Mouse (Mus musculus) olfactory bulb, adult 2 months (tissue): ENCODE measurements at regions not wholly inside any gene's neighbourhood (a gene's known extent, or its start where the extent isn't known, plus 50 kb on each side); places are given as distances from the start of the nearest gene placed in this dataset.

ENCODE experiments used
- H3K27ac ChIP-seq: fragments of 200-500 bp; 2 replicates; pipeline ENCODE4 v1.5.1; 2012; ENCODE audit warnings: low read depth, low read length; ENCODE audit not compliant: insufficient read depth
- H3K4me1 ChIP-seq: fragments of 200-500 bp; 2 replicates; pipeline ENCODE4 v1.6.1; 2012; ENCODE audit warnings: low read length; ENCODE audit not compliant: control insufficient read depth, insufficient read depth
- H3K4me3 ChIP-seq: fragments of 200-500 bp; 2 replicates; pipeline ENCODE4 v1.5.1; 2012; ENCODE audit warnings: mild to moderate bottlenecking, low read depth, low read length, moderate library complexity; ENCODE audit not compliant: insufficient read depth
- CTCF ChIP-seq: fragments of 200-500 bp; IDR thresholded peaks from 2 replicates; pipeline ENCODE4 v1.5.1; 2012; ENCODE audit warnings: low read depth, mild to moderate bottlenecking, low read length, moderate library complexity; ENCODE audit not compliant: insufficient read depth
- POLR2A ChIP-seq: fragments of 200-500 bp; IDR thresholded peaks from 2 replicates; pipeline ENCODE4 v1.6.1; 2012; ENCODE audit warnings: mild to moderate bottlenecking, low read depth, low read length, moderate library complexity; ENCODE audit not compliant: insufficient read depth
- WGBS: fragments of 180-500 bp; shearing (Covaris S2); methylation state at CpG from one replicate; pipeline ENCODE4 v1.1.7; 2018; 5-methylcytosine and 5-hydroxymethylcytosine counted together

DNA sequence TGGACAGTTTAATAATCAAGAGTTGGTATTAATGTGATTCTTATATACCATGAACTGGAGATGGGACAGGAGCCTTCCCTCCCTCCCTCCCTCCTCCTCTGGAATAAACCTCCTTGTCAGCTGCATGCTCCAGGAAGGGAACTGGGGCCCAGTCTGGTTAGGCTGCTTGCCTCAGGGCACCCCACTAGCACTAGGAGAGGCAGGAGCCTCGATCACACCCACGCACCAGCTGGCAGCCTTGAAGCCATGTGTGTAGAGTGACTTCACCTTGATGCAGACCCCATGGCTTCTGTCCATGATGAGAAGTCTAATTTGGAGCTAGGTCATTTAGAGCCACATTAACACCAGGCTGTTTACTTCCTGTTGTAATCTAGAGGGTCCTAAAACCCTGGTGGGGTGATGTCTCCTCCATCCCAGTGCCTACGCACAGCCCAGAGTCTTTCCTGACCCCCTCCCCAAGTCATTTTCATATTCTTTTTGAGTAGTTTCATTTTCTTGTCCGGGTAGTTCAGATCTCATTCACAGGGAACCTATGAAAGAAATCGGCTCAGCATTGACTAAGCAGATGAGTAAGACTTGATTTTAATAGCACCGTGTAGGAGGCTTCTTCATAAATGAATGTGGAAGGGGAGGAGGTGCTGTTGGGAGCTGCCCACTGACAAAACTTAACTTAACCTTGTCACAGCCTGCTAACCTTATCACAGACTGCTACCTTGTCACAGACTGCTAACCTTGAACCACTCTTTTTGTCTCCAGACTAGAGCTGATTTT is 125.6 kb upstream of the Spdye4c start:
- WGBS, result 62% methylated on average over 6 of the region's 6 CpGs
- Histone ChIP-seq H3K27ac (no peak overlapping the region), H3K4me1 (peaks cover 7% of the 10 kb centered on the region), H3K4me3 (no peak overlapping the region)
- no peak for TF ChIP-seq POLR2A

DNA sequence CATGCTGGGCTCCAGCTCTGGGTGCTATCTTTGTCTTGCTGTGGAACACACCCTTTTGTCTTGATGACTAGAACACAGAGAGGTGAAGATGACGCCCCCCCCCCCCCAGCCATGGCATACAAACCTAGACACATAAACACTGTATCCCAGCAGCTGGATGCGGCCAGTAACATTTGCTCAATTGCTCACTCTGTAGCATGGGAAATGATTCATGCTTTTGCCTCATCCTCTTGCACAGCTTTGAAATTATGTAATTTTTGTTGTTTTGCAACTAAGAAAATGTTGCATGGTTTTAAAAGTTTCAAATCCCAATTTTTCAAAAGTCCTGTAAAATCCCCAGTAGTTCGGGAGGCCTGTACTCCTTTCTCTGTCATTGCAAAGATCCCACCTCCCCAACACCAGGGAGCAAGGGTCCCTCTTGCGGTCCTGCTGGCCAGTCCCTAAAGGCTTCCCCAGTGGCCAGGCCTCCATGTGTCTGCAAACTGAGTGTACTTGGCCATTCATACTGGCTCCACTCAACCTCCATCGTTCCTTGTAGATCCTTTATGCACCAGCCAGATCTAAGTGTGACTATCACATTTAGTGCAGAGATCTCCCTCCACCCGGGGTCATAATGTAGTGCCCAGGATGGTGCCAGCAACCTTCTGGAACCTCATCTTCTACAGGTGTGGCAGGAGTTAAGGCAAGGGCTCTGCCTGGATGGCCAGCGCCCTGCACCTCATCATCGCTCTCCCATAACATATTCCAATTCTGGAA is 123.3 kb upstream of the Spdye4c start:
- Histone ChIP-seq H3K4me1 (peaks cover 7% of the 10 kb centered on the region), H3K27ac (no peak overlapping the region), H3K4me3 (no peak overlapping the region)
- 87% methylated on average over 8 of the region's 8 CpGs for WGBS
- no peak for TF ChIP-seq POLR2A
- TF ChIP-seq CTCF, result no peak

DNA sequence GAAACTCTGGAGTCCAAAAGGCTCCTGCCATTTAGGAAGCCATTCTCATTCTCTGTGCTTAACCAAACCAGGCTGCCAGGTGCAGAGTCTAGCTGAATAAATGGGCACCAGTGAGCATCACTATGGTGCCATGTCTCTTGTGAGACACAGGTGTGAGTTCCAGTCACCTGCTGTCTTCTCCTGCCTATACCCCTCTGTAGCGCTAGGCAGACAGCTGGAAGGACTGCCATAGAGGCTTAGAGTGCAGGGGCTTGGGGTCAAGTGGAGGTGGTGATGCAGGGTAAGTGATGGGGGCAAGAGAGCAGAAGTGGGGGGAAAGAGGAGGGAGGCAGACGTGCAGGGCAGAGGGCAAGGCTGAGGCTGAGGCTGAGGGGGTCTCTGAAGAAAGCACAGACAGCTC is 122.7 kb upstream of the Spdye4c start:
- Histone ChIP-seq H3K4me3 (no peak overlapping the region), H3K27ac (no peak overlapping the region), H3K4me1 (peaks cover 7% of the 10 kb centered on the region)
- TF ChIP-seq POLR2A (no peak), CTCF (no peak)
- WGBS, result 86% methylated on average over 2 of the region's 2 CpGs

DNA sequence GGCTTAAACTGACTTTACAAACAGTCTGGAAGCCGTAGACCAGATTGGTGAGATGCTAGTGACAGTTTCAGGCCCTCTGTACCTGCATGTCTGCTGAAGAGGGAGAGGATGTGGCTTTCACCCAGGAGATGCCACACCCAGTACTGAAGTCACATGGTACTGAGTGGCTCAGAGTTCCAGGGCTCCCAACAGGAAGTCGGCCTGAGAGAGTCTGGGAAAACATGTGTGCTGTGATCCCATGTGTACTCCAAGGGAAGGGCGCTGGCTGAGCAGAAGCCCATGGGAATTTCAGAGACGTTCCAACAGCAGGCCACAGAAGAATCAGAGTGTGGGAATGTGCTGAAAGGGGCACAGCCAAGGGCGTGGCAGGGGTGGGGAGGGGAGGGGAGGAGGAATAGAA is 120.7 kb upstream of the Spdye4c start:
- Histone ChIP-seq H3K4me3 (no peak overlapping the region), H3K4me1 (peaks cover 4% of the 10 kb centered on the region), H3K27ac (no peak overlapping the region)
- WGBS, result 59% methylated on average over 5 of the region's 5 CpGs
- TF ChIP-seq POLR2A (no peak), CTCF (no peak)

DNA sequence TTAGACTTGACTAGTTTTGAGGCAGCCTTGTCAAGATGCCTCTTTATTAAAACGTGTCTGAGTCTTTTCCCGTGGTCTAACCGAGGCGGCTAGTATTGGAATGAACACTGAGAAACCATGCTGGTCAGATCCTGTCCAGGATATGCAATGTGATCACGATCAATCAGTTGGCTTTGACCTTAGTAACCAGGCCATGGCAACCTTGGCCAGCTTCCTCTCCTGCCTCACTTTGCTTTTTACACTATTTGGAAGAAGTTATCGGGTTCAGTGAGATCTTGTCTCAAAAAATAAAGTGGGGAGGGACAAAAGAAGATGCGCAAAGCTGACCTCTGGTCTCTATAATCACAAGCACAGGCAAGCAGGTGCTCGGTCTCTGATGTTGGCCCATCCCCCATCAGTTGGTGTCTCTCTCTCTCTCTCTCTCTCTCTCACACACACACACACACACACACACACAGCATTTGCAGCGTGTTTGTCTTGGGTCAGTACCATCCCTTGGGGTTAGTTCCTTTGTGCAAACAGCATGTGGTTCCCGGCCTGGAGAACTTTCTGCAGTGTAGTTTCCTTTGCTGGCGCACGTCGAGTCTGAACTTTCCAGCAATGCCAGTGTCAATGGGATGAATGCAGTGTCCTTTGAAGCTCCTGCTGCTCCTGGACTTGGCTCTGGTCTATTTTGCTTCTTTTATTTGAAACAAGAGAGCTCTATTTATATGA is 117.6 kb upstream of the Spdye4c start:
- 75% methylated on average over 13 of the region's 13 CpGs for WGBS
- Histone ChIP-seq H3K4me3 (no peak overlapping the region), H3K27ac (no peak overlapping the region), H3K4me1 (no peaks in the 10 kb centered on the region)
- TF ChIP-seq CTCF (no peak), POLR2A (no peak)

DNA sequence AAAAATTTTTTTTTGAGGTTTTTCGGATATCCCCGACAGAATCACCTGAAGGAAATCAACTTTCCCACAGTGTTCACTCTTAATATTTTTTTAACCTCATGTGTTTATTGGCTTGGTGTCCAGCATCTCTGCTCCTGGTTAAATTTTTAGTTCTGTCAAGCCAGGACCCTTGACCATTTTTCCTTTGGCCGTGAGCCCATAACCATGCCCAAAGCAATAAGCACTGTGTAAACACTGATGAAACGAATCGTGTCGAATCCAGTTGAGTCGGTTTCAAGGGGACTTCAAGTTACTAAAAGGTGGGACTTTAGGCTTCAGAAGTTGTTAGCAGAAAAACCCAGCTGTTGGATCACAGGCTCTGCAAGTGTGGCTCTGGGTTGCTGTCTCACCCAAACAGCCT is 117.0 kb upstream of the Spdye4c start:
- Histone ChIP-seq H3K27ac (no peak overlapping the region), H3K4me3 (no peak overlapping the region), H3K4me1 (no peaks in the 10 kb centered on the region)
- 65% methylated on average over 7 of the region's 7 CpGs for WGBS
- TF ChIP-seq CTCF, result no peak

DNA sequence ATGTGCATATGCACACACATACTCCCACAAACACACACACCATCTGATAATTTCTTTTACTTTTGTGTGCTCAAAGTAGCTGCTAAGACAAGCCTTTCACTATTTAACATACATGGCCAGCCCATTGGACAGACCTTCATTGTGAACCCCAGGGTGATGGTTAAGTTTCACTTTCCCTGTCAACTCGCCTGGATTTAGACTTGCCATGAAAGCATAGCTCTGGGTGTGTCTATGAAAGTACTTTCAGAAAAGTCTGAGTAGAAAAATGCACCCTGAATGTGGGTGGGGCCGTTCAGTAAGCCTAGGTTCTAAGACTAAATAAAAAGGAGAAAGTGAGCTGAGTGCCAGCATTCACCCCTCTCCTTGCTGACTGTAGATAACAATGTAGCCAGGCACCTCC is 113.8 kb upstream of the Spdye4c start:
- Histone ChIP-seq H3K27ac (no peak overlapping the region), H3K4me1 (no peaks in the 10 kb centered on the region), H3K4me3 (no peak overlapping the region)
- TF ChIP-seq POLR2A (no peak), CTCF (no peak)
- WGBS, result 62% methylated on average over 2 of the region's 2 CpGs

DNA sequence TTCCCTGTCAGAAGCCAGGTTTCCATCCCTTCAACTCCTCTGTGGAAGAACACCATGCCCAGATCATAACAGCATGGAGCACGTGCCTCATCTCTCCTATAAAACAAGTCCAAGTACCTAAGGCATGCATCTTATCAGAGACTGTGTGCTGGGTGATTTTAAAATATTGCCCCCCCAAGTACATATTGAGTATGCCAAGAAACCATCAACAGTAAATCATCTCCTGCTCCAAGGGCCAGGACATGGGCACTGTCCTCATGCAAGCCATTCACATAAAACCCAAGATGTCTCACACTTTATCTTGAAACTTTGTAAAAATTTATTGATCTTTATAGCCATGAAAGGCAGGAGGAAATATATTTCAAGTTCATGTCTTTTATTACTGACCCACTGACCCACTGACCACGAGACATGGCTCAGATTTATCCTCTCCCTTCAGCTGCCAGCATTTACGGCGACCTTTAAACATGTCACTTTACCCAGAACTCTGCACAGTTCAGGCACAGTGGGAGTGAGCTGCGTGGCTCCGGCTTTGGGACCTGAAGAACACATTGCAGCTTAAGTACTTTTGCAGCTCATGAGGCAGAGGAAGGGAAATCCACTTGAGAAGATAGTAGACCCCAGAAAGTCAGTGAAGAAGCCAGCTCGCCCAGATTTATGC is 99.7 kb upstream of the Spdye4c start:
- no peak overlapping the region for H3K27ac ChIP-seq
- TF ChIP-seq POLR2A (no peak), CTCF (no peak)
- H3K4me3 ChIP-seq, result no peak overlapping the region
- WGBS, result 90% methylated on average over 7 of the region's 7 CpGs
- H3K4me1 ChIP-seq, result no peaks in the 10 kb centered on the region
